Mouse (Mus musculus) spleen, adult 2 months (tissue): ENCODE results near the gene Miox.

ENCODE experiments used
- CTCF ChIP-seq: fragments of 200-500 bp; IDR thresholded peaks from 2 replicates; pipeline ENCODE4 v1.5.1; 2011; ENCODE audit warnings: mild to moderate bottlenecking, inconsistent platforms; ENCODE audit not compliant: insufficient read depth, insufficient read length, insufficient replicate concordance; ENCODE audit errors: extremely low read depth
- POLR2A ChIP-seq: fragments of 200-500 bp; IDR thresholded peaks from 2 replicates; pipeline ENCODE4 v1.6.1; 2011; ENCODE audit warnings: low read depth, low read length, inconsistent platforms

GRCm38 (mm10) chr15:89365141-89365551, 30.9 kb downstream of the Miox start:
- TF ChIP-seq POLR2A, result no peak
- no peak for TF ChIP-seq CTCF
